Mouse (Mus musculus): ENCODE measurements around the gene Cpa1. TPM values are rescaled to one million over a fixed set of nuclear protein-coding genes. Genes with fewer than 3 reads are reported as not detected.
A peak's percentile ranks its signal among the peaks of the same experiment; 100 is the strongest.

Gene Cpa1
- polyA plus RNA-seq, 3 experiments from 2014 or later = not detected

GRCm38 (mm10) chr6:30674714-30675280 lies 35.8 kb downstream of the Cpa1 start:
- no peak for ATAC-seq

- no peak for ATAC-seq
Observed at GRCm38 (mm10) chr6:30675281-30675771, 36.3 kb downstream of the Cpa1 start.

- no peak for ATAC-seq
Observed at GRCm38 (mm10) chr6:30676506-30676905, 37.5 kb downstream of the Cpa1 start.

GRCm38 (mm10) chr6:30677591-30677990 lies 38.6 kb downstream of the Cpa1 start:
- no peak for ATAC-seq

GRCm38 (mm10) chr6:30678482-30678881 lies 39.5 kb downstream of the Cpa1 start:
- no peak for ATAC-seq

GRCm38 (mm10) chr6:30679567-30679966 lies 40.5 kb downstream of the Cpa1 start:
- no peak for ATAC-seq

- no peak for ATAC-seq
Observed at GRCm38 (mm10) chr6:30680442-30680841, 41.4 kb downstream of the Cpa1 start.

- ATAC-seq = no peak
Observed at GRCm38 (mm10) chr6:30681935-30682900, 43.2 kb downstream of the Cpa1 start.

GRCm38 (mm10) chr6:30684570-30684969 lies 45.6 kb downstream of the Cpa1 start:
- ATAC-seq = no peak

- no peak for ATAC-seq
Observed at GRCm38 (mm10) chr6:30687198-30687597, 48.2 kb downstream of the Cpa1 start.

- no peak for ATAC-seq
Observed at GRCm38 (mm10) chr6:30692826-30693225, 53.8 kb downstream of the Cpa1 start.

GRCm38 (mm10) chr6:30693350-30693991 lies 54.5 kb downstream of the Cpa1 start, which contains the start of gene Cep41:
Gene Cep41 (minus strand): TSS chr6:30693749.
- peak; percentile 90 for ATAC-seq

GRCm38 (mm10) chr6:30694209-30694608 lies 55.2 kb downstream of the Cpa1 start:
- ATAC-seq = no peak

Other genes with a start within 250 kb of the Cpa1 start
- gene Zc3hc1, start 248.2 kb upstream of the Cpa1 start, polyA plus RNA-seq (2017; shearing (Covaris generic)) = 10 to 100 TPM; 34.5 to 58.1 (median 44.4) TPM
- gene Klhdc10, start 237.3 kb upstream of the Cpa1 start, polyA plus RNA-seq (2017; shearing (Covaris generic)) = 1 to 10 TPM in 2 of 3 experiments, under 1 TPM in 1; 0.94 to 3.8 (median 2.2) TPM
- gene Tmem209, start 129.4 kb upstream of the Cpa1 start, polyA plus RNA-seq (2017; shearing (Covaris generic)) = 10 to 100 TPM; 56.2 to 68.8 (median 61.0) TPM
- not detected for gene Ssmem1, start 129.4 kb upstream of the Cpa1 start, polyA plus RNA-seq (2017; shearing (Covaris generic))
- gene Cpa2, start 97.6 kb upstream of the Cpa1 start, polyA plus RNA-seq (2017; shearing (Covaris generic)) = under 1 TPM in 1 of 3 experiments, not detected in 2; 0.71 TPM
- not detected for gene Cpa4, start 70.8 kb upstream of the Cpa1 start, polyA plus RNA-seq (2017; shearing (Covaris generic))
- not detected for gene Cpa5, start 28.2 kb upstream of the Cpa1 start, polyA plus RNA-seq (2017; shearing (Covaris generic))
- 10 to 100 TPM in 2 of 3 experiments, 1 to 10 TPM in 1; 7.9 to 12.0 (median 11.4) TPM for gene Cep41, start 54.5 kb downstream of the Cpa1 start, polyA plus RNA-seq (2017; shearing (Covaris generic))
- 1 to 10 TPM in 2 of 3 experiments, under 1 TPM in 1; 0.82 to 1.7 (median 1.5) TPM for gene Mest, start 84.3 kb downstream of the Cpa1 start, polyA plus RNA-seq (2017; shearing (Covaris generic))